Mouse (Mus musculus) MEL (cell line): Measurements from ENCODE around the gene Tmem237. TPM values are rescaled to one million over a fixed set of nuclear protein-coding genes. Genes with fewer than 3 reads are reported as not detected.

ENCODE experiments used
- DNase-seq: peaks from one replicate; pipeline ENCODE4 v3.0.0; 2011; ENCODE audit warnings: low read depth, low spot score
- H3K27ac ChIP-seq: 2 replicates; pipeline ENCODE4 v1.5.1; 2012; ENCODE audit warnings: low read depth, mild to moderate bottlenecking, control low read depth, low read length, moderate library complexity; ENCODE audit not compliant: control insufficient read depth
- H3K27me3 ChIP-seq, 2 experiments: fragments of 150-350 bp in 1 of 2; sonication (generic) in 1 of 2; 2 replicates each; pipeline ENCODE4 v1.6.1; 2012; ENCODE audit warnings: low read length in 2 of 2, mild to moderate bottlenecking in 2 of 2, improper control_type of control experiment in 1 of 2, moderate library complexity in 1 of 2; ENCODE audit not compliant: insufficient read depth in 2 of 2, control insufficient read depth in 1 of 2
- H3K36me3 ChIP-seq, 2 experiments: 2 replicates each; pipeline ENCODE4 v1.6.1; 2012 to 2014; ENCODE audit warnings: low read length in 2 of 2, improper control_type of control experiment in 1 of 2, inconsistent platforms in 1 of 2, mild to moderate bottlenecking in 1 of 2; ENCODE audit not compliant: insufficient read depth in 2 of 2, control insufficient read depth in 1 of 2
- H3K4me1 ChIP-seq, 2 experiments: fragments of 150-350 bp in 1 of 2; sonication (generic) in 1 of 2; 2 replicates each; pipeline ENCODE4 v1.6.1; 2012; ENCODE audit warnings: low read length in 2 of 2, improper control_type of control experiment in 1 of 2, mild to moderate bottlenecking in 1 of 2; ENCODE audit not compliant: insufficient read depth in 2 of 2, control insufficient read depth in 1 of 2
- H3K4me3 ChIP-seq, 2 experiments: fragments of 150-350 bp in 1 of 2; sonication (generic) in 1 of 2; 2 replicates each; pipeline ENCODE4 v1.5.1; 2012; ENCODE audit warnings: low read depth in 2 of 2, low read length in 2 of 2, mild to moderate bottlenecking in 2 of 2, moderate library complexity in 2 of 2, control low read depth in 1 of 2, improper control_type of control experiment in 1 of 2; ENCODE audit not compliant: control insufficient read depth in 1 of 2, insufficient read depth in 1 of 2
- H3K79me2 ChIP-seq: 2 replicates; pipeline ENCODE4 v1.6.1; 2012; ENCODE audit warnings: mild to moderate bottlenecking, low read length, moderate library complexity; ENCODE audit not compliant: control insufficient read depth, poor library complexity, insufficient read depth
- H3K9ac ChIP-seq: 2 replicates; pipeline ENCODE4 v1.6.1; 2012; ENCODE audit warnings: low read depth, mild to moderate bottlenecking, control low read depth, low read length, moderate library complexity; ENCODE audit not compliant: control insufficient read depth, poor library complexity, severe bottlenecking
- H3K9me3 ChIP-seq: fragments of 150-350 bp; sonication (generic); replicated peaks from 2 replicates; pipeline ENCODE4 v1.6.1; 2012; ENCODE audit warnings: mild to moderate bottlenecking, low read length, improper control_type of control experiment, moderate library complexity; ENCODE audit not compliant: insufficient read depth
- BHLHE40 ChIP-seq: IDR thresholded peaks from 2 replicates; pipeline ENCODE4 v1.6.1; 2012; ENCODE audit warnings: low read depth, mild to moderate bottlenecking, inconsistent platforms, low read length, improper control_type of control experiment, borderline replicate concordance
- CHD2 ChIP-seq: IDR thresholded peaks from 2 replicates; pipeline ENCODE4 v1.6.1; 2011; ENCODE audit warnings: low read length, improper control_type of control experiment
- EP300 ChIP-seq, 2 experiments: IDR thresholded peaks; 2 replicates each; pipeline ENCODE4 v1.6.1; 2011; ENCODE audit warnings: improper control_type of control experiment in 2 of 2, low read length in 2 of 2, low read depth in 1 of 2, mild to moderate bottlenecking in 1 of 2
- GABPA ChIP-seq: IDR thresholded peaks from 2 replicates; pipeline ENCODE4 v1.6.1; 2012; ENCODE audit warnings: low read depth, mild to moderate bottlenecking, inconsistent platforms, low read length, improper control_type of control experiment, moderate library complexity
- GATA1 ChIP-seq: IDR thresholded peaks from 2 replicates; pipeline ENCODE4 v1.6.1; 2011; ENCODE audit warnings: low read depth, low read length, improper control_type of control experiment
- MXI1 ChIP-seq: IDR thresholded peaks from 2 replicates; pipeline ENCODE4 v1.6.1; 2011; ENCODE audit warnings: mild to moderate bottlenecking, low read depth, low read length, improper control_type of control experiment
- MYB ChIP-seq: IDR thresholded peaks from 2 replicates; pipeline ENCODE4 v1.6.1; 2011; ENCODE audit warnings: mild to moderate bottlenecking, low read depth, low read length, improper control_type of control experiment
- POLR2A ChIP-seq, 2 experiments: IDR thresholded peaks; 2 replicates each; pipeline ENCODE4 v1.6.1; 2011 to 2012; ENCODE audit warnings: low read length in 2 of 2, mild to moderate bottlenecking in 2 of 2, control low read depth in 1 of 2, improper control_type of control experiment in 1 of 2, low read depth in 1 of 2, moderate library complexity in 1 of 2; ENCODE audit not compliant: control insufficient read depth in 1 of 2, insufficient read depth in 1 of 2, poor library complexity in 1 of 2
- POLR2AphosphoS5 ChIP-seq: IDR thresholded peaks from 2 replicates; pipeline ENCODE4 v1.6.1; 2012; ENCODE audit warnings: low read depth, borderline replicate concordance, mild to moderate bottlenecking, inconsistent platforms, low read length, moderate library complexity, mixed read lengths
- RAD21 ChIP-seq: IDR thresholded peaks from 2 replicates; pipeline ENCODE4 v1.6.1; 2011; ENCODE audit warnings: mild to moderate bottlenecking, low read depth, low read length, improper control_type of control experiment
- SIN3A ChIP-seq: IDR thresholded peaks from 2 replicates; pipeline ENCODE4 v1.6.1; 2012; ENCODE audit warnings: low read length, improper control_type of control experiment, inconsistent platforms
- TCF12 ChIP-seq: IDR thresholded peaks from 2 replicates; pipeline ENCODE4 v1.6.1; 2014; ENCODE audit warnings: low read depth, mild to moderate bottlenecking, inconsistent platforms, low read length, improper control_type of control experiment, moderate library complexity
- USF1 ChIP-seq: IDR thresholded peaks from 2 replicates; pipeline ENCODE4 v1.6.1; 2014; ENCODE audit warnings: low read depth, mild to moderate bottlenecking, inconsistent platforms, low read length, improper control_type of control experiment, moderate library complexity
- USF2 ChIP-seq, 2 experiments: IDR thresholded peaks; 2 replicates each; pipeline ENCODE4 v1.6.1; 2011 to 2012; ENCODE audit warnings: improper control_type of control experiment in 2 of 2, low read length in 2 of 2, borderline replicate concordance in 1 of 2, inconsistent platforms in 1 of 2, low read depth in 1 of 2, mild to moderate bottlenecking in 1 of 2; ENCODE audit not compliant: insufficient read depth in 1 of 2
- ZKSCAN1 ChIP-seq: IDR thresholded peaks from 2 replicates; pipeline ENCODE4 v1.6.1; 2012; ENCODE audit warnings: low read depth, mild to moderate bottlenecking, inconsistent platforms, low read length, improper control_type of control experiment, moderate library complexity
- ZMIZ1 ChIP-seq: IDR thresholded peaks from 2 replicates; pipeline ENCODE4 v1.6.1; 2012; ENCODE audit warnings: low read depth, mild to moderate bottlenecking, inconsistent platforms, low read length, improper control_type of control experiment, moderate library complexity
- ZNF384 ChIP-seq: IDR thresholded peaks from 2 replicates; pipeline ENCODE4 v1.6.1; 2012; ENCODE audit warnings: low read depth, mild to moderate bottlenecking, inconsistent platforms, low read length, improper control_type of control experiment
- polyA plus RNA-seq, 2 experiments: library from polyadenylated mRNA; stranded (reverse) in 1 of 2; unstranded in 1 of 2; fragments of >175 nt in 1 of 2; fragments of >200 nt in 1 of 2; gene quantifications; 2 replicates each; pipeline versions ENCODE4 v1.2.1 to v1.2.4; 2012; ENCODE audit warnings: low replicate concordance in 2 of 2, low read depth in 1 of 2; ENCODE audit not compliant: insufficient read length in 2 of 2, insufficient read depth in 1 of 2, missing spikeins in 1 of 2
- total RNA-seq: library from RNA; depleted of rRNA; stranded (reverse); fragments of 300-350 nt; gene quantifications from 2 replicates; pipeline ENCODE4 v1.2.3, GENCODE M21; 2012

Gene Tmem237
- total and polyA plus RNA-seq, 3 experiments = 13.2 to 20.1 TPM; not detected in 1

DNA sequence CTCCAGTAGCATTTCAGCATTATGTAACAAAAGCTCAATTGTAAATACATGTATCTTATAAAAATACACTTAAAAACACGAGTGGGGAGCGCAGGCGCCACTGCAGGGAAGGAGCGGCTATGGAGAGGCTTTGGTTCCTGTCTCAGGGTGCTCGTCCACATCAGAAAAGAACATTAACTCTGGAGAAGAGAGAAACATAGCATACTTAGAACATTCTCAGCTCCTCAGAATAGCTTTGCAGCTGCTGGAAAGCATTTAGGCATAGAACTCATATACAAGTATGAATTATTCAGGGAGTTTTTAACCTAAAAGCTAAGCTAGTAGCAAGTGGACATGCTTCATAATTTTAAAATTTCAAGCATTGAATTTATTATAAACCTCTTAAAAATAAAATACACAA is 19.2 kb downstream of the Tmem237 start:
- H3K4me1 ChIP-seq = no peaks in the 10 kb centered on the region
- no peaks in the 10 kb centered on the region for H3K9me3 ChIP-seq
- H3K9ac ChIP-seq = no peak overlapping the region
- no peaks in the 10 kb centered on the region for H3K27me3 ChIP-seq
- no peaks in the 10 kb centered on the region for H3K79me2 ChIP-seq
- H3K27ac ChIP-seq = no peak overlapping the region
- H3K36me3 ChIP-seq = no peaks in the 10 kb centered on the region
- no peak for DNase-seq
- no peak overlapping the region for H3K4me3 ChIP-seq
- TF ChIP-seq ZMIZ1 (no peak), RAD21 (no peak), BHLHE40 (no peak), CHD2 (no peak), GATA1 (no peak), ZNF384 (no peak), GABPA (no peak), POLR2A (IDR thresholded peaks at IDR 0.05; ENCODE audit: control insufficient read depth in 1 of 2, insufficient read depth in 1 of 2, low read depth in 1 of 2, low read length in 2 of 2, poor library complexity in 1 of 2) (no peak), USF2 (IDR thresholded peaks at IDR 0.05; ENCODE audit: borderline replicate concordance in 1 of 2, insufficient read depth in 1 of 2, low read depth in 1 of 2, low read length in 2 of 2) (no peak), EP300 (IDR thresholded peaks at IDR 0.05; ENCODE audit: low read depth in 1 of 2, low read length in 2 of 2) (no peak), TCF12 (no peak)

DNA sequence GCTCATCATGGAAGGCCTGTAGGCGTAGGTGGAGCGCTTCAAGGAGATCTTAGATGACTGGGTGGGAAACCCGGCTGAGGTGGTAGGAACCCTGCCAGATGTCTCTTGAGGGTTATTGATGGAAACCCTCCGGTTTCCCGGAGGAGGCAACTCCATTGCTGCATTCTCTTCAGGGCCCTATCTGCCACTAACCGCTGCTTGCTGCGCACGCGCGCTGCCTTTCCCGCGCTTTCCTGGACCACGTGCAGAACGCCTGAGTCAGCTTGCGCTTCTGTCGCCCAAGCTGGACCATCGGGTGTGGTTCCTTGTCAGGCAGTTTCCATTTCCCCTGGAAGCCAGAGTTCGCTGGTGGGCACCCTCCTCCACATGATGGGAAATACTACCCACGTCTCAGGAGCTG is 25.5 kb downstream of the Tmem237 start, which contains the start of gene C2cd6:
TSS of gene C2cd6 (minus strand) at position 196 of the 400 bp plus-strand sequence.
- H3K9ac ChIP-seq = no peak within 1 kb of the TSS
- DNase-seq = no peak
- no peaks in the 10 kb centered on the region for H3K9me3 ChIP-seq
- H3K27me3 ChIP-seq = no peaks in the 10 kb centered on the region; a peak in 2 of 4 replicates
- TF ChIP-seq ZNF384 (no peak), CHD2 (no peak), POLR2AphosphoS5 (no peak), MYB (no peak), BHLHE40 (no peak), USF2 (IDR thresholded peaks at IDR 0.05; ENCODE audit: borderline replicate concordance in 1 of 2, insufficient read depth in 1 of 2, low read depth in 1 of 2, low read length in 2 of 2) (no peak), ZMIZ1 (no peak), GABPA (no peak), GATA1 (no peak), USF1 (no peak), POLR2A (IDR thresholded peaks at IDR 0.05; ENCODE audit: control insufficient read depth in 1 of 2, insufficient read depth in 1 of 2, low read depth in 1 of 2, low read length in 2 of 2, poor library complexity in 1 of 2) (no peak), SIN3A (no peak), MXI1 (no peak), ZKSCAN1 (no peak)
- no peaks in the 10 kb centered on the region for H3K79me2 ChIP-seq
- no peak within 1 kb of the TSS for H3K27ac ChIP-seq
- H3K4me3 ChIP-seq = no peak within 1 kb of the TSS
- no peaks in the 10 kb centered on the region for H3K4me1 ChIP-seq
- H3K36me3 ChIP-seq = no peaks in the 10 kb centered on the region
